Mouse (Mus musculus): ENCODE data around the gene Plod1.

GRCm38 (mm10) chr4:147943005-147943404, 6.4 kb upstream of the Plod1 start:
- TF ChIP-seq HCFC1 (IDR thresholded peaks at IDR 0.05; ENCODE audit: borderline replicate concordance, insufficient read depth, low read length) (no peak), ZC3H11A (IDR thresholded peaks at IDR 0.05; ENCODE audit: borderline replicate concordance, low read depth, low read length) (no peak), ZNF384 (IDR thresholded peaks at IDR 0.05; ENCODE audit: low read depth, low read length) (no peak), MAFK (IDR thresholded peaks at IDR 0.05; ENCODE audit: insufficient read depth, low read depth, low read length) (no peak), CHD2 (IDR thresholded peaks at IDR 0.05; ENCODE audit: low read depth, low read length) (no peak)
